Mouse (Mus musculus) heart, postnatal 0 days (tissue): ENCODE measurements around the gene Olfr374.

Experiments used
- CTCF ChIP-seq: IDR thresholded peaks from 2 replicates; pipeline ENCODE4 v1.5.1; 2016; ENCODE audit warnings: antibody characterized with exemption, control low read depth, low read depth
- EP300 ChIP-seq: IDR thresholded peaks from 2 replicates; pipeline ENCODE4 v1.6.1; 2016; ENCODE audit warnings: antibody characterized with exemption, low read depth

- TF ChIP-seq CTCF (no peak), EP300 (no peak)
Observed at GRCm38 (mm10) chr8:72162821-72163220, 56.0 kb downstream of the Olfr374 start.
